Mouse (Mus musculus) heart, embryonic 11.5 days (tissue): ENCODE data around the gene Itih5. TPM values are rescaled to one million over a fixed set of nuclear protein-coding genes. Genes with fewer than 3 reads are reported as not detected.

Experiments used
- ATAC-seq: fragments of 200-750 bp; cut with Nextera tagmentation; replicated peaks from 2 replicates; pipeline ENCODE4 v1.8.0; 2017; ENCODE audit warnings: moderate library complexity; ENCODE audit not compliant: insufficient number of reproducible peaks, low FRiP score, low TSS enrichment
- H3K27ac ChIP-seq: fragments of 300-500 bp; sonication (generic); 2 replicates; pipeline ENCODE4 v1.5.1; 2014; ENCODE audit warnings: mild to moderate bottlenecking, low read depth, low read length
- H3K27me3 ChIP-seq: fragments of 300-500 bp; sonication (generic); 2 replicates; pipeline ENCODE4 v1.6.1; 2014; ENCODE audit warnings: mild to moderate bottlenecking, low read length, mixed read lengths; ENCODE audit not compliant: control insufficient read depth, insufficient read depth
- H3K36me3 ChIP-seq: fragments of 300-500 bp; sonication (generic); 2 replicates; pipeline ENCODE4 v1.6.1; 2014; ENCODE audit warnings: mild to moderate bottlenecking, low read length, moderate library complexity, mixed read lengths; ENCODE audit not compliant: control insufficient read depth, insufficient read depth
- H3K4me1 ChIP-seq: fragments of 300-500 bp; sonication (generic); 2 replicates; pipeline ENCODE4 v1.6.1; 2014; ENCODE audit warnings: low read length; ENCODE audit not compliant: control insufficient read depth, insufficient read depth
- H3K4me2 ChIP-seq: fragments of 300-500 bp; sonication (generic); 2 replicates; pipeline ENCODE4 v1.6.1; 2014; ENCODE audit warnings: mild to moderate bottlenecking, moderate library complexity
- H3K4me3 ChIP-seq: fragments of 300-500 bp; sonication (generic); 2 replicates; pipeline ENCODE4 v1.5.1; 2014; ENCODE audit warnings: low read depth, low read length
- H3K9ac ChIP-seq: fragments of 300-500 bp; sonication (generic); 2 replicates; pipeline ENCODE4 v1.6.1; 2014; ENCODE audit warnings: mild to moderate bottlenecking, low read depth, low read length, moderate library complexity
- H3K9me3 ChIP-seq: fragments of 300-500 bp; sonication (generic); replicated peaks from 2 replicates; pipeline ENCODE4 v1.6.1; 2016; ENCODE audit warnings: low read length; ENCODE audit not compliant: control insufficient read depth
- WGBS: fragments of 180-500 bp; shearing (Covaris S2); extraction: QIAGEN DNeasy Blood & Tissue Kit; methylation state at CpG from one replicate; pipeline ENCODE4 v1.1.7; 2014; ENCODE audit not compliant: insufficient replicate concordance; 5-methylcytosine and 5-hydroxymethylcytosine counted together
- polyA plus RNA-seq: library from polyadenylated mRNA; unstranded; fragments of >200 nt; fragmentation: Nextera tagmentation; extraction: Ambion mirVana; gene quantifications from 2 replicates; pipeline ENCODE4 v1.2.1, GENCODE M21; 2014

Gene Itih5
- polyA plus RNA-seq, 1 experiment from 2014 or later: 2.7 TPM

DNA sequence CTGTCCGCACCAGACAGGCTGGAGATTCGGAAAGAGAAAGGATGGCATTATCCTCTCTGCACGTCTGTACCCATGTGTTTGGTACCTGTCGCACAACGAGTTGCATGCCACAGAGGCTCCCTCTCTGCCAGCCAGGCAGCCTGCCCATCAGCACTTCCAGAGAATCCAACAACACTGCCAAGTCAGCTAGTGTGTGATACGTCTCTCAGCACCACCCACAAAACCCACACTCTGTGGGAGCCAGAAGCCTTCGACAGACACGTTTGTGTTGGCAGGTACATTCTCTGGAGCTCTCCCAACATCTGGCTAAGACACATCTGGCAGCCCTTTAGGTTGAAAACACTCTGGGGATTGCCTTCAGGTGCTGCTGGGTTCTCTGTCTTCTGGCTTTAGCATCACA, 6.2 kb upstream of the Itih5 start:
- H3K27ac ChIP-seq: no peak overlapping the region
- H3K9me3 ChIP-seq: no peaks in the 10 kb centered on the region
- H3K9ac ChIP-seq: no peak overlapping the region
- no peak overlapping the region for H3K4me2 ChIP-seq
- H3K4me1 ChIP-seq: no peaks in the 10 kb centered on the region
- 65% methylated on average over 8 of the region's 8 CpGs for WGBS
- ATAC-seq: no peak
- H3K36me3 ChIP-seq: no peaks in the 10 kb centered on the region
- no peak overlapping the region for H3K4me3 ChIP-seq
- H3K27me3 ChIP-seq: no peaks in the 10 kb centered on the region

DNA sequence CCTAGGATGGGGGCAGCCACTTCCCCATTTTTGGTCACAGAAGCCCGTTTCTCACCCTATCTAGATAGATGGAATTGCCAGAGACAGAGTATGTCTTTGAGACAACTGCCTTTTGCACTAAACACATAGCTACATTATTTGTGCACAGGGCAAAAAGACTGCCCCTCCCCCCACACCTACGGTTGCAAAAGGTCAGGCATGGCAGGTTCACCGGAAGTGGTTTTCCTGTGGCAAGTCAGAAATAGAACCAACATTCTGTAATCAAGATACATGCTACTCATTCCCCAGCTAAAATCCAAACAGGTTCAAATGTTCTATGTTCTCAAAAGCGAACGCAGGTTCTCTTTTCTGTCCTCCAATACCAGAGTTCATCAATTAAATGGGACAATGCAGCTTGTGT, 781 bp upstream of the Itih5 start:
- Histone ChIP-seq H3K27ac (no peak overlapping the region), H3K4me2 (no peak overlapping the region), H3K4me3 (no peak overlapping the region), H3K4me1 (peaks cover 5% of the 10 kb centered on the region; the same call in 1 of the 2 replicates), H3K27me3 (no peaks in the 10 kb centered on the region), H3K36me3 (no peaks in the 10 kb centered on the region), H3K9ac (no peak overlapping the region), H3K9me3 (no peaks in the 10 kb centered on the region)
- WGBS: 74% methylated on average over 5 of the region's 5 CpGs
- ATAC-seq: no peak

DNA sequence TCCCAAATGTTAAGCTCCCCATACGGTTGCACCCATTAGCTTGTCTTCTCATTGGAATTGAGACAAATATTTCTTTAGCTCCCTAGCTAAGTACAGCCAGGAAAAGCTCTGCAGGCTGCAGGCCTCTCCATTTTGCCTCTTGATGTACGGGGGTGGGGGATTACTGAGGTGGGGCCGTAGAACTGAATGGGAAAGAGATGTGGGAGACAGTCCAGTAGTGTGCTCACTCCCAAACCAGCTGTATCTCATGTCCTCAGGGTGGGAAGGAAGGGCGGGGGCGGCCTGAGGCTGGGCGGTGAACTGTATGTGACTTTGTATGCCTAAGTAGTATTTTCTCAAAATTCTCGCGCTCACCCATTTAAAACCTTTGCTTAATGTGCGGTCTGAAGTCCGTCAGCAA, 3.8 kb downstream of the Itih5 start:
- WGBS: 77% methylated on average over 10 of the region's 10 CpGs
- no peak for ATAC-seq
- H3K27ac ChIP-seq: no peak overlapping the region
- no peaks in the 10 kb centered on the region for H3K9me3 ChIP-seq
- peaks cover 5% of the 10 kb centered on the region; the same call in 1 of the 2 replicates for H3K4me1 ChIP-seq
- H3K9ac ChIP-seq: no peak overlapping the region
- no peaks in the 10 kb centered on the region for H3K36me3 ChIP-seq
- H3K27me3 ChIP-seq: no peaks in the 10 kb centered on the region
- H3K4me3 ChIP-seq: no peak overlapping the region
- no peak overlapping the region for H3K4me2 ChIP-seq

DNA sequence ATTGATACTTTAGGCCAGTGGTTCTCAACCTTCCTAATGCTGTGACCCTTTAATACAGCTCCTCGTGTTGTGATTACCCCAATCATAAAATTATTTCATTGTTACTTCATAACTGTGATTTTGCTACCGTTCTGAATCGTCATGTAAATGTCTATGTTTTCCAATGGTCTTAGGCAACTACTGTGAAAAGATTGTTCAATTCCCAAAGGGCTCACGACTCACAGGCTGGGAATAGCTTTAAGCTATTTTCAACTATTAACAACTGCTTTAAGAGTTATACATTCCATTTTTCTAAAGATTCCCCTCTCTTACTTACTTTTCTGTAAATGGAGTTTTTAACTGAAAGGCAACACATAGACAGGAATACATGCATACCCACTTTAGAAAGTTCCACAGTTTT, 8.6 kb downstream of the Itih5 start:
- H3K4me1 ChIP-seq: no peaks in the 10 kb centered on the region
- no peak overlapping the region for H3K4me2 ChIP-seq
- ATAC-seq: no peak
- no peaks in the 10 kb centered on the region for H3K9me3 ChIP-seq
- H3K27me3 ChIP-seq: no peaks in the 10 kb centered on the region
- no peaks in the 10 kb centered on the region for H3K36me3 ChIP-seq
- no peak overlapping the region for H3K9ac ChIP-seq
- no peak overlapping the region for H3K27ac ChIP-seq
- H3K4me3 ChIP-seq: no peak overlapping the region
- WGBS: 80% methylated on average over 4 of the region's 4 CpGs

DNA sequence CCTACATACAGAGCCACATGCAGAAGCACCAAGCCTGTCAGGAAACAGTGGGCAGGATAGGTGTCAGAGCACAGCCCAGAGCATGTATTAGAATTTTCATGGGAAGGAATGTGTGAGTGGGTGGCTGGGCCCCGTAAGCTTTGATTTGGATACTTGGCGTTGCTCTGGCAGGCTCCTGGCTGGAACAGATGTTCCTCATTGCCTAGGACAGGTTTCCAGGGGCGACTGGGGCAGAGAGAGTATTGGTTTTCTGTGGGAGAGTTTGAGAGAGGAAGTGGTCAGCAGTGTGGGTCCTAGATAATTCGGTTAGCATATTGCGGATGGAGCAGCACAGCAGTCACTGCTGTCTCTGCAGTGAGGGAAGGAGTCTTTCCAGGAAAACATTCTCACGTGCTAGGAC, 13.3 kb downstream of the Itih5 start:
- H3K36me3 ChIP-seq: no peaks in the 10 kb centered on the region; the same call in 1 of the 2 replicates
- H3K9ac ChIP-seq: no peak overlapping the region
- ATAC-seq: no peak
- H3K4me3 ChIP-seq: no peak overlapping the region
- H3K9me3 ChIP-seq: no peaks in the 10 kb centered on the region
- WGBS: 52% methylated on average over 6 of the region's 6 CpGs
- no peaks in the 10 kb centered on the region for H3K27me3 ChIP-seq
- no peak overlapping the region for H3K27ac ChIP-seq
- H3K4me2 ChIP-seq: no peak overlapping the region
- no peaks in the 10 kb centered on the region for H3K4me1 ChIP-seq

DNA sequence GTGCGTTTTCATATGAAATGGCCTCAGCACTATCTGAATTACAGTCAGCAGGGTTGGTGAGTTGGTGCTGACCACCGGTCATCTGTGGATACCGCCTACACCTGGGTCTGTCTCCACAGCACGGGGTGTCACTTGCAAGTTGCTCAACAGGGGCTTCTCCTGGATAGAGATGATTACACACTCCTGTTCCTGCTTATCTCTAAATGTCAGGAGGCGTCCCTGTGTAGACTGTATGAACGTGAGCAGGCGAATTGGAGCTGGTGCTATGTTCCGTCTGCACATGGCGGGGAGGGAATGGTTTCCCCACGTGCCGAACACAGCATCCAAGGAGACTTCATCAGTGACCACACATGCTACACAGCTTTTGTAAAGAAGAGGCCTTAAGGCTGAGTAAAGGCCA, 13.9 kb downstream of the Itih5 start:
- H3K4me3 ChIP-seq: no peak overlapping the region
- WGBS: 74% methylated on average over 11 of the region's 11 CpGs

DNA sequence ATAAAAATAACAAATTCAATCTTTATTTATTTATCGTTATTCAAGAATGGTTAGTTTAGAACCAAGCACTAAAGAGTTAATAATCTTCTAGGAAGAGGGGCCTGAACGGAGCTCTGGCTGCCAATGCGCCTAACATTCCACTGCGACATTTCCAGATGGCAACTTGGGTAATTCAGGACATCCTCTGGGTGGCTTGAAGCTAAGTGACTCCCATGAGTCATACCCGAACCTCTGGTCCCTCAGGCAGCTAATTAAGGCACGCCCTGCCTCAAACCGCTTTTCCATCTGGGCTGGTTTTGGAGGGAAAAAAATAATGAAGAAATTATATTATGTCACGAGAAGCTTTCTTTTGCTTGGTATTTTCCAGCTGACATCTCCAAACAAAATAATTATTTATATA, 14.6 kb downstream of the Itih5 start:
- H3K27ac ChIP-seq: no peak overlapping the region
- H3K4me1 ChIP-seq: no peaks in the 10 kb centered on the region
- 59% methylated on average over 8 of the region's 8 CpGs for WGBS
- no peaks in the 10 kb centered on the region for H3K9me3 ChIP-seq
- no peaks in the 10 kb centered on the region; the same call in 1 of the 2 replicates for H3K36me3 ChIP-seq
- no peak overlapping the region for H3K4me3 ChIP-seq
- no peak overlapping the region for H3K4me2 ChIP-seq
- no peak for ATAC-seq
- H3K9ac ChIP-seq: no peak overlapping the region
- H3K27me3 ChIP-seq: no peaks in the 10 kb centered on the region

More for the DNA sequence above, 13.9 kb downstream of the Itih5 start:
- no peak overlapping the region for H3K27ac ChIP-seq
- H3K27me3 ChIP-seq: no peaks in the 10 kb centered on the region
- no peaks in the 10 kb centered on the region for H3K4me1 ChIP-seq
- H3K9me3 ChIP-seq: no peaks in the 10 kb centered on the region
- no peak for ATAC-seq
- H3K36me3 ChIP-seq: no peaks in the 10 kb centered on the region; the same call in 1 of the 2 replicates
- no peak overlapping the region for H3K4me2 ChIP-seq
- no peak overlapping the region for H3K9ac ChIP-seq

DNA sequence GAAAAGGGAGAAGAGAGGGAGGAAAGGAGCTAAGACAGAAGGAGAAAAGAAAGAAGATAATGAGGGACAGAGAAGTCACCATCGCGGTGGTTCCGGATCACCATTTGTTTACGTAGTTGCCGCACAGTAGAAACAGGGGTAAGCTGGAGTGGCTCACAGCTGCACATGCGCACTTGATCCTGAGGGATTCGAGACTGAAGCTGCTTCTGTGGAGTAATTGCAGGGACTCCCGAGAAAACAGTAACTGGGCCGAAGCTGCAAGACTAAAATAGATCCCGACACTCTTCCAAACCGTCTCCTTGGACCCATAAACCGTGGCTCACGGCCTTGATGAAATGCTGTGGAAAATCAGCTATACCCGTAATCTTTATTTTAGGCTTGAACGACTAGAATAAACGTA, 16.6 kb downstream of the Itih5 start:
- 85% methylated on average over 16 of the region's 16 CpGs for WGBS
- no peak for ATAC-seq
- H3K9ac ChIP-seq: no peak overlapping the region
- H3K36me3 ChIP-seq: no peaks in the 10 kb centered on the region; the same call in 1 of the 2 replicates
- H3K4me3 ChIP-seq: no peak overlapping the region
- no peak overlapping the region for H3K4me2 ChIP-seq
- H3K4me1 ChIP-seq: no peaks in the 10 kb centered on the region
- H3K9me3 ChIP-seq: no peaks in the 10 kb centered on the region
- no peaks in the 10 kb centered on the region for H3K27me3 ChIP-seq
- H3K27ac ChIP-seq: no peak overlapping the region

DNA sequence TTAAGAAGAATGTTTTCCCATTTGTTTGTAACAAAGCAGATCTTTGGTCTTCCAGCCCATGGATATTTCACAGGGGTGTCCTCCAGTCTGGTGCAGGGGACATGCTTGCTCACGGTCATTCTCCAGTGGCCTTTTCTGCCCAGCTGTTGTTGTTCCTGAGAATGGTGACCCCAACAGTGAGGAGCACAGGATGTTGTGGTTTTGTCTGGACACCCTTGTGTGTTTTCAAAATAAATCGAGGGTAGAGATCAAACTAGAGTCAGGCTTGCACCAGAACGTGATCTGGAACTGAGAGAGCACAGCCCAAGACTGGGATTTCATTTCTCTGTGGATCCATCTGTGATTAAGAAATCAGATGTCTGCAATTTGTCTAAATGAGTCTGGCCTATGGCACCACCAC, 40.2 kb downstream of the Itih5 start:
- Histone ChIP-seq H3K4me1 (no peaks in the 10 kb centered on the region), H3K9ac (no peak overlapping the region), H3K27me3 (no peaks in the 10 kb centered on the region), H3K4me2 (no peak overlapping the region), H3K4me3 (no peak overlapping the region), H3K36me3 (no peaks in the 10 kb centered on the region), H3K27ac (no peak overlapping the region), H3K9me3 (0 out of 2 replicates have a peak, but pooled peaks cover 2% of the 10 kb centered on the region)
- 50% methylated on average over 3 of the region's 3 CpGs for WGBS
- no peak for ATAC-seq
